7 mouse cellular contexts compared by ENCODE assay signal in genomic region chr4:32251005-32251365, GRCm38 (mm10). TPM values are rescaled to one million over a fixed set of nuclear protein-coding genes. Genes with fewer than 3 reads are reported as not detected.
DNase-seq lines count a peak whose midpoint lies in the region; ATAC-seq and TF ChIP-seq lines count a peak whose summit lies in the region.

No protein-coding gene starts in this region.

- TF ChIP-seq POLR2A in cortical plate, adult 2 months (IDR thresholded peaks at IDR 0.05; ENCODE audit: extremely low read depth, insufficient read depth, low read length) = no peak

- peaks cover 9% of the 10 kb centered on the region; the same call in 1 of the 2 replicates for H3K4me1 ChIP-seq in cortical plate, adult 2 months (ENCODE audit: control insufficient read depth, insufficient read depth, low read length)
- peaks cover 67% of the 10 kb centered on the region for H3K4me1 ChIP-seq in heart, embryonic 10.5 days
- peaks cover 50% of the 10 kb centered on the region for H3K4me1 ChIP-seq in kidney, embryonic 15.5 days
- H3K4me1 ChIP-seq in lung, postnatal 0 days (ENCODE audit: insufficient read depth, low read depth, low read length) = peaks cover 18% of the 10 kb centered on the region

- peak; percentile 70 for ATAC-seq in kidney, embryonic 15.5 days (replicated peaks; ENCODE audit: low FRiP score)
- ATAC-seq in lung, postnatal 0 days = peak; percentile 78
- ATAC-seq in neutrophil, adult 5-6 weeks (ENCODE audit: extremely low read depth, insufficient number of reproducible peaks, low FRiP score, poor library complexity, severe bottlenecking) = peak; percentile 9; the same call in 1 of the 2 replicates

- no peak overlapping the region for H3K4me3 ChIP-seq in C2C12 (ENCODE audit: insufficient read depth, poor library complexity, severe bottlenecking)
- H3K4me3 ChIP-seq in cortical plate, adult 2 months (ENCODE audit: insufficient read depth, low read length) = no peak overlapping the region
- peak overlapping the region; percentile 40 for H3K4me3 ChIP-seq in heart, embryonic 10.5 days
- H3K4me3 ChIP-seq in kidney, embryonic 15.5 days (replicated peaks) = peak overlapping the region; percentile 27
- H3K4me3 ChIP-seq in lung, postnatal 0 days (ENCODE audit: low read depth, low read length) = peak overlapping the region; percentile 30; the same call in 1 of the 2 replicates

- no peaks in the 10 kb centered on the region for H3K9me3 ChIP-seq in heart, embryonic 10.5 days
- H3K9me3 ChIP-seq in kidney, embryonic 15.5 days (replicated peaks) = no peaks in the 10 kb centered on the region
- H3K9me3 ChIP-seq in lung, postnatal 0 days (ENCODE audit: low read length) = no peaks in the 10 kb centered on the region

- H3K27me3 ChIP-seq in C2C12 (ENCODE audit: control insufficient read depth, insufficient read depth, insufficient read length) = no peaks in the 10 kb centered on the region
- no peaks in the 10 kb centered on the region for H3K27me3 ChIP-seq in heart, embryonic 10.5 days (ENCODE audit: insufficient read depth, poor library complexity, severe bottlenecking)
- H3K27me3 ChIP-seq in kidney, embryonic 15.5 days = no peaks in the 10 kb centered on the region
- H3K27me3 ChIP-seq in lung, postnatal 0 days (replicated peaks; ENCODE audit: insufficient read depth, low read length) = no peaks in the 10 kb centered on the region

- no peak overlapping the region for H3K9ac ChIP-seq in kidney, embryonic 15.5 days
- no peak overlapping the region for H3K9ac ChIP-seq in lung, postnatal 0 days (replicated peaks; ENCODE audit: low read depth)

- peak overlapping the region; percentile 30 for H3K27ac ChIP-seq in cortical plate, adult 2 months (ENCODE audit: insufficient read depth, low read length)
- peak overlapping the region; percentile 89 for H3K27ac ChIP-seq in heart, embryonic 10.5 days
- H3K27ac ChIP-seq in kidney, embryonic 15.5 days = peak overlapping the region; percentile 89
- peak overlapping the region; percentile 79 for H3K27ac ChIP-seq in lung, postnatal 0 days (ENCODE audit: low read length)

- peak; percentile 97 for DNase-seq in 3T3-L1 (ENCODE audit: low read depth, low spot score)
- peak; percentile 84 for DNase-seq in heart, embryonic 10.5 days (ENCODE audit: low spot score)
- peak; percentile 82 for DNase-seq in lung, postnatal 0 days (ENCODE audit: low spot score)

- H3K4me2 ChIP-seq in kidney, embryonic 15.5 days = peak overlapping the region; percentile 56
- H3K4me2 ChIP-seq in lung, postnatal 0 days (replicated peaks; ENCODE audit: low read depth, low read length) = peak overlapping the region; percentile 59

- H3K79me3 ChIP-seq in C2C12 (ENCODE audit: low read depth) = no peaks in the 10 kb centered on the region

- WGBS in heart, embryonic 10.5 days = 10% methylated on average over 8 of the region's 8 CpGs
- 6% methylated on average over 8 of the region's 8 CpGs for WGBS in kidney, embryonic 15.5 days
- WGBS in lung, postnatal 0 days = 2% methylated on average over 8 of the region's 8 CpGs

- no peak for TF ChIP-seq CTCF in C2C12 (IDR thresholded peaks at IDR 0.05; ENCODE audit: control insufficient read depth, insufficient read depth, insufficient read length)
- TF ChIP-seq CTCF in cortical plate, adult 2 months (IDR thresholded peaks at IDR 0.05; ENCODE audit: extremely low read depth, insufficient read depth, low read length) = no peak
- TF ChIP-seq CTCF in lung, postnatal 0 days (IDR thresholded peaks at IDR 0.05) = no peak

- no peak for TF ChIP-seq EP300 in lung, postnatal 0 days (IDR thresholded peaks at IDR 0.05)

- H3K36me3 ChIP-seq in C2C12 (ENCODE audit: control insufficient read depth, insufficient read depth) = no peaks in the 10 kb centered on the region
- 0 out of 2 replicates have a peak, but pooled peaks cover 3% of the 10 kb centered on the region for H3K36me3 ChIP-seq in heart, embryonic 10.5 days
- H3K36me3 ChIP-seq in kidney, embryonic 15.5 days = no peaks in the 10 kb centered on the region
- no peaks in the 10 kb centered on the region for H3K36me3 ChIP-seq in lung, postnatal 0 days (ENCODE audit: insufficient read depth, low read length)

- peak overlapping the region; percentile 34 for H3ac ChIP-seq in C2C12 (ENCODE audit: control insufficient read depth, insufficient read length, low read depth)

- no peaks in the 10 kb centered on the region for H3K79me2 ChIP-seq in C2C12 (ENCODE audit: control insufficient read depth, insufficient read depth)

TF ChIP-seq in C2C12, 6 proteins besides CTCF, POLR2A, EP300 and RAD21:
- TF ChIP-seq MAX (IDR thresholded peaks at IDR 0.05) (no peak), MYOG (IDR thresholded peaks at IDR 0.05; ENCODE audit: control insufficient read depth, extremely low read depth, insufficient read length) (no peak), FOSL1 (IDR thresholded peaks at IDR 0.05; ENCODE audit: insufficient read depth, low read length, poor library complexity, severe bottlenecking) (peak; percentile 48), MYOD1 (IDR thresholded peaks at IDR 0.05; ENCODE audit: control insufficient read depth, insufficient read length, low read depth) (no peak), CEBPB (IDR thresholded peaks at IDR 0.05; ENCODE audit: low read depth) (no peak), USF1 (IDR thresholded peaks at IDR 0.05; ENCODE audit: low read depth) (no peak)

RNA-seq across cellular contexts. Expression of gene Bach2, which starts 12.4 kb away (rescaled TPM):
- 0.11 TPM for polyA plus RNA-seq in C2C12 (2012; fragmentation: generic; extraction: Trizol)
- polyA plus RNA-seq in cortical plate, adult 2 months (2012; rRNA removed) = 5.4 and 5.6 TPM in 2 replicates
- 7.7 and 8.8 TPM in 2 replicates for polyA plus RNA-seq in heart, embryonic 10.5 days (2016; fragmentation: Nextera tagmentation; extraction: Ambion mirVana)
- 8.0 and 8.8 TPM in 2 replicates for polyA plus RNA-seq in kidney, embryonic 15.5 days (2015; fragmentation: Nextera tagmentation; extraction: Ambion mirVana)
- polyA plus RNA-seq in lung, postnatal 0 days (2015; fragmentation: Nextera tagmentation; extraction: Ambion mirVana) = 8.7 and 8.8 TPM in 2 replicates
- total RNA-seq in neutrophil, adult 5-6 weeks (2017) = 79.4 and 98.9 TPM in 2 replicates

Comparison
In these comparisons a context has a peak if more than half of its experiments do, and no peak if none do; other contexts are left out.
1. H3K4me3 ChIP-seq: peak in heart, embryonic 10.5 days (single experiment), kidney, embryonic 15.5 days (single experiment) and lung, postnatal 0 days (single experiment); none in C2C12 (single experiment) and cortical plate, adult 2 months (single experiment).
2. H3K27ac ChIP-seq: peak in every context shown above with its lines; median percentile 89 in heart, embryonic 10.5 days; 89 in kidney, embryonic 15.5 days; 79 in lung, postnatal 0 days; 30 in cortical plate, adult 2 months.
3. ATAC-seq: peak in every context shown above with its lines; median percentile 78 in lung, postnatal 0 days; 70 in kidney, embryonic 15.5 days; 9 in neutrophil, adult 5-6 weeks.
4. Peak in every context shown above with its lines, with median percentiles within 50 percentile points of each other: DNase-seq.